Mouse (Mus musculus) CH12.LX (cell line): ENCODE measurements around the gene Plau.

ENCODE experiments used
- CHD1 ChIP-seq: IDR thresholded peaks from 2 replicates; pipeline ENCODE4 v1.6.1; 2012; ENCODE audit warnings: low read depth, low read length, improper control_type of control experiment, inconsistent platforms
- CTCF ChIP-seq, 2 experiments: IDR thresholded peaks in 1 of 2; conservative IDR thresholded peaks in 1 of 2; 2 replicates each; pipeline ENCODE4 v1.5.1; 2011 to 2012; ENCODE audit warnings: low read depth in 2 of 2, low read length in 2 of 2, improper control_type of control experiment in 1 of 2, inconsistent platforms in 1 of 2, mild to moderate bottlenecking in 1 of 2, moderate library complexity in 1 of 2
- EP300 ChIP-seq: IDR thresholded peaks from 2 replicates; pipeline ENCODE4 v1.6.1; 2011; ENCODE audit warnings: low read length, improper control_type of control experiment
- ETS1 ChIP-seq: conservative IDR thresholded peaks from 2 replicates; pipeline ENCODE4 v1.6.1; 2012; ENCODE audit warnings: low read depth, mild to moderate bottlenecking, inconsistent platforms, low read length, improper control_type of control experiment, moderate library complexity
- MAX ChIP-seq: IDR thresholded peaks from 2 replicates; pipeline ENCODE4 v1.6.1; 2011; ENCODE audit warnings: low read length, improper control_type of control experiment
- NELFE ChIP-seq: IDR thresholded peaks from 2 replicates; pipeline ENCODE4 v1.6.1; 2011; ENCODE audit warnings: low read depth, low read length, improper control_type of control experiment
- POLR2A ChIP-seq: IDR thresholded peaks from 2 replicates; pipeline ENCODE4 v1.6.1; 2011; ENCODE audit warnings: low read depth, mild to moderate bottlenecking, improper control_type of control experiment, low read length
- POLR2AphosphoS2 ChIP-seq: IDR thresholded peaks from 2 replicates; pipeline ENCODE4 v1.6.1; 2011; ENCODE audit warnings: low read depth, low read length, improper control_type of control experiment
- SIN3A ChIP-seq: IDR thresholded peaks from 2 replicates; pipeline ENCODE4 v1.6.1; 2012; ENCODE audit warnings: low read length, improper control_type of control experiment, inconsistent platforms
- TBP ChIP-seq: conservative IDR thresholded peaks from 2 replicates; pipeline ENCODE4 v1.6.1; 2011; ENCODE audit warnings: low read depth, low read length, improper control_type of control experiment
- ZNF384 ChIP-seq: IDR thresholded peaks from 2 replicates; pipeline ENCODE4 v1.6.1; 2012; ENCODE audit warnings: low read depth, low read length, improper control_type of control experiment, inconsistent platforms

DNA sequence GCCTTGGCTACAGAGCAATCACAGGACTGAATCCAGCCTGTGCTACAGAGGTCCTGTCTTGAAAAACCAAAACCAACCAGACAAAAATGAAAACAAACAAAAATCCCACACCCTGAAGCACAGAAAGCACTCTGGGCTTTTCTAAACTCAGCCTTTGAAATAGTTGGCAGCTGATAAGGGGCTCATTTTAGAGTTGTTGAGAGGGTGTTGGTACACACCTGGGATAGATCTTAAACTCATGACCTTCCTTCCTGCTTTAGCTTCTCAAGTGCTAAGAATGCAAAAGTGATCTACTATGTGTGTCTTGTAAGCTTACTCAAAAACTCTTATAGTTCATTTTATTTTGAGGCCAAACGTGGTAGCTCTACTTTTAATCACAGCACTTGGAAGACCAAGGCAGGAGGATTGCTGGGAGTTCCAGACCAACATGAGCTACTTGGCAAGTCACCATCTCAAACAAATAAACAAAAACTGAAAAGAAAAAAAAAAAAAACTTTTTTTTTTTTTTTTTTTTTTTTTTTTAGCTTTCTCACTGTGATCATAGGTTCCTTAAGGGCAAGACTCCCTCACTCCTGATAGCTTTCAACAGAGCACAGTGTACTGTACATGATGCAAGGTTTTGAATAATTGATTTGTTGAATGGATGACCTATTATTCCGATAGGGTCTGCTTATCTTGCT is 33.4 kb upstream of the Plau start:
- TF ChIP-seq CTCF (conservative IDR thresholded peaks at IDR 0.05 in 1 of 2, IDR thresholded peaks at IDR 0.05 in 1 of 2; ENCODE audit: low read depth in 2 of 2, low read length in 2 of 2): no peak
- peak; percentile 83 for TF ChIP-seq ZNF384
- TF ChIP-seq NELFE: no peak
- TF ChIP-seq EP300: no peak
- no peak for TF ChIP-seq POLR2A
- TF ChIP-seq ETS1: no peak
- no peak for TF ChIP-seq SIN3A
- no peak for TF ChIP-seq CHD1
- no peak for TF ChIP-seq POLR2AphosphoS2
- no peak for TF ChIP-seq MAX
- no peak for TF ChIP-seq TBP
